ENCODE assay signal across 11 mouse cellular contexts in the genomic region with DNA sequence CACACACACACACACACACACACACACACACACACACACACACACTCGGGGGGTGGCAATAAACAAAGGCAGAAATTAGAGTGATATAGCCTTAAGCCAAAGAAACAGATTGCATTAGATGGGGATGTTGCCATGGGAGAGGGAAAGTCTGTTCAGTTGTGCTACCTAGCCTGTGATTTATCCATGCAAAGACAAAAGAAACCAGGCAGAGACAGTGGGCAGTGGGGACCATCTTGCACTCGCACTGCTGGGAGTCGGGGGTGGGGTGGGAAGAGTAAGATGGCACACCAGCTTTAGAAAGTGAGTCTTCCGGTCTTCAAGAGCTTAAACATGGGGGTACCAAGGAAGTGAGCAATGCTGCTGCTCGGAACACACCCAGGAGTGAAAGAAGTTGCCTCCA. TPM values are rescaled to one million over a fixed set of nuclear protein-coding genes. Genes with fewer than 3 reads are reported as not detected.
DNase-seq lines count a peak whose midpoint lies in the region; ATAC-seq and TF ChIP-seq lines count a peak whose summit lies in the region.
"Had no signal": no experiment of that assay in that cellular context is flagged by ENCODE, and none has a peak within 500 bp of the region (broad histone marks: within the 10 kb centered on the region; RNA-seq: fewer than 3 reads in every experiment).

No protein-coding gene starts in this region.

- no peaks in the 10 kb centered on the region for H3K36me3 ChIP-seq in forebrain, embryonic 15.5 days
- no peaks in the 10 kb centered on the region for H3K36me3 ChIP-seq in forebrain, embryonic 12.5 days (replicated peaks)
- no peaks in the 10 kb centered on the region for H3K36me3 ChIP-seq in liver, embryonic 12.5 days
- H3K36me3 ChIP-seq in liver, embryonic 11.5 days (ENCODE audit: control insufficient read depth, insufficient read depth, low read length) = no peaks in the 10 kb centered on the region
- no peaks in the 10 kb centered on the region for H3K36me3 ChIP-seq in liver, postnatal 0 days (replicated peaks; ENCODE audit: insufficient read depth, low read length)
- no peaks in the 10 kb centered on the region for H3K36me3 ChIP-seq in limb, embryonic 10.5 days
- H3K36me3 ChIP-seq: limb, embryonic 12.5 days had no signal

- H3K9me3 ChIP-seq in forebrain, embryonic 15.5 days = no peaks in the 10 kb centered on the region
- H3K9me3 ChIP-seq in forebrain, embryonic 12.5 days = no peaks in the 10 kb centered on the region
- H3K9me3 ChIP-seq in liver, embryonic 12.5 days (replicated peaks) = no peaks in the 10 kb centered on the region
- H3K9me3 ChIP-seq in liver, embryonic 11.5 days (ENCODE audit: control insufficient read depth, low read length) = no peaks in the 10 kb centered on the region
- H3K9me3 ChIP-seq in liver, postnatal 0 days (ENCODE audit: low read length) = no peaks in the 10 kb centered on the region
- H3K9me3 ChIP-seq in limb, embryonic 10.5 days (replicated peaks) = no peaks in the 10 kb centered on the region
- H3K9me3 ChIP-seq: limb, embryonic 12.5 days had no signal

- no peak overlapping the region for H3K9ac ChIP-seq in forebrain, embryonic 15.5 days (replicated peaks)
- H3K9ac ChIP-seq in forebrain, embryonic 12.5 days = no peak overlapping the region
- peak overlapping the region; percentile 57; the same call in 1 of the 2 replicates for H3K9ac ChIP-seq in liver, embryonic 12.5 days
- no peak overlapping the region for H3K9ac ChIP-seq in liver, embryonic 11.5 days (ENCODE audit: low read depth, low read length)
- no peak overlapping the region for H3K9ac ChIP-seq in liver, postnatal 0 days (replicated peaks)
- H3K9ac ChIP-seq: limb, embryonic 12.5 days had no signal

- no peak for TF ChIP-seq POLR2A in cortical plate, adult 2 months (IDR thresholded peaks at IDR 0.05; ENCODE audit: extremely low read depth, insufficient read depth, low read length)

- peak overlapping the region; percentile 25; the same call in 1 of the 2 replicates for H3K4me2 ChIP-seq in forebrain, embryonic 15.5 days (replicated peaks)
- H3K4me2 ChIP-seq in forebrain, embryonic 12.5 days = no peak overlapping the region
- peak overlapping the region; percentile 68; the same call in 1 of the 2 replicates for H3K4me2 ChIP-seq in liver, embryonic 12.5 days
- H3K4me2 ChIP-seq in liver, embryonic 11.5 days = no peak overlapping the region
- peak overlapping the region; percentile 63; the same call in 1 of the 2 replicates for H3K4me2 ChIP-seq in liver, postnatal 0 days (ENCODE audit: low read depth, low read length)

- no peaks in the 10 kb centered on the region for H3K4me1 ChIP-seq in forebrain, embryonic 15.5 days
- H3K4me1 ChIP-seq in forebrain, embryonic 12.5 days = no peaks in the 10 kb centered on the region
- H3K4me1 ChIP-seq in liver, embryonic 12.5 days = peaks cover 68% of the 10 kb centered on the region
- H3K4me1 ChIP-seq in liver, embryonic 11.5 days (replicated peaks; ENCODE audit: control insufficient read depth, insufficient read depth, low read length) = peaks cover 16% of the 10 kb centered on the region
- H3K4me1 ChIP-seq in cortical plate, adult 2 months (ENCODE audit: control insufficient read depth, insufficient read depth, low read length) = peaks cover 4% of the 10 kb centered on the region; the same call in 1 of the 2 replicates
- peaks cover 22% of the 10 kb centered on the region for H3K4me1 ChIP-seq in liver, postnatal 0 days (ENCODE audit: insufficient read depth)
- H3K4me1 ChIP-seq in limb, embryonic 10.5 days = peaks cover 16% of the 10 kb centered on the region

- no peak for TF ChIP-seq EP300 in liver, postnatal 0 days (IDR thresholded peaks at IDR 0.05; ENCODE audit: low read depth)

- no peak; the same call in 1 of the 2 replicates for ATAC-seq in forebrain, embryonic 15.5 days (replicated peaks)
- no peak for ATAC-seq in forebrain, embryonic 12.5 days (ENCODE audit: low FRiP score)
- ATAC-seq in liver, embryonic 12.5 days = no peak
- no peak for ATAC-seq in liver, embryonic 11.5 days (replicated peaks; ENCODE audit: low FRiP score)
- no peak for ATAC-seq in liver, postnatal 0 days
- ATAC-seq: midbrain, embryonic 16.5 days had no signal

- no peaks in the 10 kb centered on the region for H3K27me3 ChIP-seq in forebrain, embryonic 15.5 days
- no peaks in the 10 kb centered on the region for H3K27me3 ChIP-seq in forebrain, embryonic 12.5 days
- H3K27me3 ChIP-seq in liver, embryonic 12.5 days (replicated peaks) = no peaks in the 10 kb centered on the region
- H3K27me3 ChIP-seq in liver, embryonic 11.5 days (replicated peaks; ENCODE audit: control insufficient read depth, insufficient read depth, low read length) = no peaks in the 10 kb centered on the region
- H3K27me3 ChIP-seq in liver, postnatal 0 days (ENCODE audit: insufficient read depth, low read length) = no peaks in the 10 kb centered on the region
- no peaks in the 10 kb centered on the region for H3K27me3 ChIP-seq in limb, embryonic 10.5 days (ENCODE audit: low read depth, poor library complexity, severe bottlenecking)
- H3K27me3 ChIP-seq: limb, embryonic 12.5 days had no signal

- H3K27ac ChIP-seq in forebrain, embryonic 15.5 days (replicated peaks) = peak overlapping the region; percentile 70
- no peak overlapping the region for H3K27ac ChIP-seq in forebrain, embryonic 12.5 days
- H3K27ac ChIP-seq in liver, embryonic 12.5 days = peak overlapping the region; percentile 50
- no peak overlapping the region for H3K27ac ChIP-seq in liver, embryonic 11.5 days (ENCODE audit: low read depth, low read length)
- no peak overlapping the region for H3K27ac ChIP-seq in cortical plate, adult 2 months (ENCODE audit: insufficient read depth, low read length)
- no peak overlapping the region for H3K27ac ChIP-seq in liver, postnatal 0 days (ENCODE audit: low read depth)
- H3K27ac ChIP-seq in limb, embryonic 10.5 days = no peak overlapping the region
- H3K27ac ChIP-seq: limb, embryonic 12.5 days had no signal

- TF ChIP-seq CTCF in cortical plate, adult 2 months (IDR thresholded peaks at IDR 0.05; ENCODE audit: extremely low read depth, insufficient read depth, low read length) = no peak
- TF ChIP-seq CTCF in liver, postnatal 0 days (IDR thresholded peaks at IDR 0.05; ENCODE audit: low read depth) = no peak

- H3K4me3 ChIP-seq in forebrain, embryonic 15.5 days = no peak overlapping the region
- H3K4me3 ChIP-seq in forebrain, embryonic 12.5 days (replicated peaks) = no peak overlapping the region
- H3K4me3 ChIP-seq in liver, embryonic 12.5 days = peak overlapping the region; percentile 39; the same call in 1 of the 2 replicates
- no peak overlapping the region for H3K4me3 ChIP-seq in liver, embryonic 11.5 days (ENCODE audit: low read depth, low read length)
- peak overlapping the region; percentile 31; the same call in 1 of the 2 replicates for H3K4me3 ChIP-seq in cortical plate, adult 2 months (ENCODE audit: insufficient read depth, low read length)
- no peak overlapping the region for H3K4me3 ChIP-seq in liver, postnatal 0 days (ENCODE audit: low read depth, low read length)
- no peak overlapping the region for H3K4me3 ChIP-seq in limb, embryonic 10.5 days
- H3K4me3 ChIP-seq: limb, embryonic 12.5 days had no signal

- DNase-seq in liver, embryonic 11.5 days (ENCODE audit: low spot score) = no peak
- no peak for DNase-seq in liver, postnatal 0 days
- no peak for DNase-seq in limb, embryonic 10.5 days (ENCODE audit: low spot score)
- no peak for DNase-seq in urinary bladder, adult 2 months (ENCODE audit: low spot score)
- DNase-seq: cerebellum, postnatal 36 days had no signal

- WGBS in forebrain, embryonic 15.5 days = 69% methylated on average over 5 of the region's 5 CpGs
- 67% methylated on average over 5 of the region's 5 CpGs for WGBS in forebrain, embryonic 12.5 days
- WGBS in liver, embryonic 12.5 days (ENCODE audit: insufficient replicate concordance) = 62% methylated on average over 5 of the region's 5 CpGs
- WGBS in liver, embryonic 11.5 days = 74% methylated on average over 5 of the region's 5 CpGs
- whole genome bisulfite sequencing in liver, postnatal 0 days (ENCODE audit: insufficient replicate concordance) = 61% methylated on average over 5 of the region's 5 CpGs
- WGBS in limb, embryonic 10.5 days = 77% methylated on average over 5 of the region's 5 CpGs

RNA-seq across cellular contexts. Expression of gene Mark3, which starts 14.0 kb away (rescaled TPM):
- polyA plus RNA-seq in forebrain, embryonic 15.5 days (2015; fragmentation: Nextera tagmentation; extraction: Ambion mirVana) = 46.1 and 54.4 TPM in 2 replicates
- 73.1 and 82.3 TPM in 2 replicates for polyA plus RNA-seq in forebrain, embryonic 12.5 days (2016; fragmentation: Nextera tagmentation; extraction: Ambion mirVana)
- polyA plus RNA-seq in liver, embryonic 12.5 days (2016; fragmentation: Nextera tagmentation; extraction: Ambion mirVana) = 32.9 and 35.2 TPM in 2 replicates
- 36.9 and 38.6 TPM in 2 replicates for polyA plus RNA-seq in liver, embryonic 11.5 days (2014; fragmentation: Nextera tagmentation; extraction: Ambion mirVana)
- 73.9 and 76.5 TPM in 2 replicates for polyA plus RNA-seq in cortical plate, adult 2 months (2012; rRNA removed)
- 9.5 and 11.0 TPM in 2 replicates for polyA plus RNA-seq in liver, postnatal 0 days (2015; fragmentation: Nextera tagmentation; extraction: Ambion mirVana)
- 47.4 and 50.6 TPM in 2 replicates for polyA plus RNA-seq in limb, embryonic 10.5 days (2016; fragmentation: Nextera tagmentation; extraction: Ambion mirVana)
- polyA plus RNA-seq in urinary bladder, adult 2 months (2012; rRNA removed) = 56.1 and 59.8 TPM in 2 replicates

RNA-seq across cellular contexts. Expression of gene Eif5, which starts 22.5 kb away (rescaled TPM):
- 620 and 638 TPM in 2 replicates for polyA plus RNA-seq in forebrain, embryonic 15.5 days (2015; fragmentation: Nextera tagmentation; extraction: Ambion mirVana)
- 734 and 738 TPM in 2 replicates for polyA plus RNA-seq in forebrain, embryonic 12.5 days (2016; fragmentation: Nextera tagmentation; extraction: Ambion mirVana)
- polyA plus RNA-seq in liver, embryonic 12.5 days (2016; fragmentation: Nextera tagmentation; extraction: Ambion mirVana) = 664 and 670 TPM in 2 replicates
- 623 and 628 TPM in 2 replicates for polyA plus RNA-seq in liver, embryonic 11.5 days (2014; fragmentation: Nextera tagmentation; extraction: Ambion mirVana)
- polyA plus RNA-seq in cortical plate, adult 2 months (2012; rRNA removed) = 149 and 160 TPM in 2 replicates
- 520 and 559 TPM in 2 replicates for polyA plus RNA-seq in liver, postnatal 0 days (2015; fragmentation: Nextera tagmentation; extraction: Ambion mirVana)
- 669 and 688 TPM in 2 replicates for polyA plus RNA-seq in limb, embryonic 10.5 days (2016; fragmentation: Nextera tagmentation; extraction: Ambion mirVana)
- 139 and 141 TPM in 2 replicates for polyA plus RNA-seq in urinary bladder, adult 2 months (2012; rRNA removed)

Comparison
In these comparisons a context has a peak if more than half of its experiments do, and no peak if none do; other contexts are left out.
1. H3K27ac ChIP-seq: peak in forebrain, embryonic 15.5 days (single experiment) and liver, embryonic 12.5 days (single experiment); none in forebrain, embryonic 12.5 days (single experiment), liver, embryonic 11.5 days (single experiment), cortical plate, adult 2 months (single experiment), liver, postnatal 0 days (single experiment) and limb, embryonic 10.5 days (single experiment).
2. H3K4me2 ChIP-seq: peak in forebrain, embryonic 15.5 days (single experiment), liver, embryonic 12.5 days (single experiment) and liver, postnatal 0 days (single experiment); none in forebrain, embryonic 12.5 days (single experiment) and liver, embryonic 11.5 days (single experiment).
3. H3K4me3 ChIP-seq: peak in liver, embryonic 12.5 days (single experiment) and cortical plate, adult 2 months (single experiment); none in forebrain, embryonic 15.5 days (single experiment), forebrain, embryonic 12.5 days (single experiment), liver, embryonic 11.5 days (single experiment), liver, postnatal 0 days (single experiment) and limb, embryonic 10.5 days (single experiment).